Mouse (Mus musculus): Measurements from ENCODE around the gene Olfr491.

The Olfr491 gene

DNA sequence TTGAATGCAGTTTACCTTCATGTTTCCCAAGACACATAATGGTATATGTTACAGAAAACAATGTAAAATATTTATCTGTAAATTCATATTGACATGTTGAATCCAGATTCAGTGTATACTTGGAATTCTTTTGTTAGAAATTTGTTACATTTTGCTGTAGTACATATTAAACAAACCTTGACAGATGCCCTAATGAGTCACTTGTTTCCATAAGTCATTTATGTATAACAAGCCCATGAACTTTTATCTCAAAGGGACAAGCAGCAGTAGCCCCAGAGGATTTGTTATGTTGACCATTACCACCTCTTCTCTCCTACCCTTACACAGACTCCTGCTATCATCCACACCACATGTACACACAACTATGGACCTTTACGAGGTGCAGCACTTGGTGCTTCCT lies at the start of gene Olfr491:
TSS of gene Olfr491 (plus strand) at position 301 of the 400 bp plus-strand sequence.
- no peak for DNase-seq (ENCODE audit: extremely low read depth, insufficient read length, low spot score)

DNA sequence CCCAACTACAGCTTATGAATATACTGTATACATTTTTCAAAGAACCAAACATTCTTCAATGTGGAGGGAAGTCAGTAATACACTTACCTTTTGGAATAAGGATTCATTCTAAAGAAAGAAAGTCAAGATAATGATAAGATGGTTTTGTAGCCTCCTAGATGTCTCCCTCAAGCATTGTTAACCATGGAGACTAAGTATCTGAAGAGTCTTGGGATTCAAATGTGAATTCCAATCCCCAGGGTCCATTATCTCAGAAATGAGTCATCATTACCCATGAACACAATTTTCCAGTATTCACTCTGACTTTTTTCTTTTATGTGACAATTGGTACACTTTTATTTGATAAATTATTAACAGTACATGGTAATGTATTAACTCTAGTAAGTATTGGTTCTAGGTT lies 24.4 kb upstream of the Olfr491 start, which contains the start of gene Olfr490:
TSS of gene Olfr490 (minus strand) at position 101 of the 400 bp plus-strand sequence.
- DNase-seq (ENCODE audit: extremely low read depth, insufficient read length, low spot score): no peak

DNA sequence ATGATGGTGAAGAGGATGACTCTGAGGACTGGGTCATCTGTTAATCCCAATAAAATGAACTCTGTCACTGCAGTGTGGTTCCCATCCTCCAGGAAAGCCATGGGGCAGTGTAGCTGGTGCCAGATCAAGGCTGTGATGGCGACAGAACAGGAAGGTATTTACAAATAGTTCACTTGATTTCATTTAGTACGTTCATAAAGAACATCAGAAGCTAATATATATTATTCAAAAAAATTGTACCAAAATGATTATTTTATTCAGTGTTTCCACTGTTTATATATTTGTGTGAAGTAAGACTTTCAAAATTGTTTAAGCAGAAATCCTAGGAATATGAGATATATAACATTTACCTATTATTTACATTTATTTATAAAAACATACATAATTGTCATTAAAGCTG lies 10.3 kb downstream of the Olfr491 start, which contains the start of gene Olfr492:
TSS of gene Olfr492 (minus strand) at position 101 of the 400 bp plus-strand sequence.
- no peak for DNase-seq (ENCODE audit: extremely low read depth, insufficient read length, low spot score)

DNA sequence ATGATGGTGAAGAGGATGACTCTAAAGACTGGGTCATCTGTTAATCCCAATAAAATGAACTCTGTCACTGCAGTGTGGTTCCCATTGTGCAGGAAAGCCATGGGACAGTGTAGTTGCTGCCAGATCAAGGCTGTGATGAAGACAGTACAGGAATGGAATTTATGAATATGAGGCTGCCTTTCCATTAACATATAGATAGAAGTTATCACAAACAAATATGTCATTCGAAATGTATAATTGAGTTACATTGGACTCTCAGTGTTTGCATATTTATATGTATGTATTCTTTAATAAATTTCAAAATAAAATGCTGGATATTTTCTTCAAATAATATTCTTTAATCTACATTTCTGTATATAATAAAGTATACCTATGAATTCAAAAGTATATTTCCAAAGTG lies 33.6 kb downstream of the Olfr491 start, which contains the start of gene Olfr493:
TSS of gene Olfr493 (minus strand) at position 101 of the 400 bp plus-strand sequence.
- no peak for DNase-seq (ENCODE audit: extremely low read depth, insufficient read length, low spot score)

DNA sequence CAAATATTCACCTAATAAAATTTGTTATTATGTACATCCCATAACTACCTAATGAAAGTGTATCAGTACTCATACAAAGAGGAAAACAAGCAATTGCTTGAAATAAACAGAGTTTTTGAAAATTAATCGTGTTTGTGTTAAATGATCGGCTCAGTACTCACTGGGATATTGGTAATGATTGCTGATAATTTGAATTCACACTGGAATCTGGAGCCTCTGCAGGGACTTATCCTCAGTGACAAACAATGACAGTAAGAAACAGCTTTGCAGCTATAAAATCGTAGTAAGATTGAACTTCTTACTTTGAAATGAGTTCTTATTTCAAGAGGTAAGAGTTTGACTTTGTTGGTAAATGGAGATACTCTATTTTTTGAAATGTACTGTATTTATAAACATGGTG lies 51.8 kb downstream of the Olfr491 start, which contains the start of gene Olfr494:
TSS of gene Olfr494 (plus strand) at position 301 of the 400 bp plus-strand sequence.
- no peak for DNase-seq (ENCODE audit: extremely low read depth, insufficient read length, low spot score)
